Mouse (Mus musculus): ENCODE data around the gene Iqcg. TPM values are rescaled to one million over a fixed set of nuclear protein-coding genes. Genes with fewer than 3 reads are reported as not detected.

The Iqcg gene
- 1.5 and 1.9 TPM in 2 replicates for polyA plus RNA-seq (2014; fragmentation: Nextera tagmentation; extraction: Ambion mirVana)

DNA sequence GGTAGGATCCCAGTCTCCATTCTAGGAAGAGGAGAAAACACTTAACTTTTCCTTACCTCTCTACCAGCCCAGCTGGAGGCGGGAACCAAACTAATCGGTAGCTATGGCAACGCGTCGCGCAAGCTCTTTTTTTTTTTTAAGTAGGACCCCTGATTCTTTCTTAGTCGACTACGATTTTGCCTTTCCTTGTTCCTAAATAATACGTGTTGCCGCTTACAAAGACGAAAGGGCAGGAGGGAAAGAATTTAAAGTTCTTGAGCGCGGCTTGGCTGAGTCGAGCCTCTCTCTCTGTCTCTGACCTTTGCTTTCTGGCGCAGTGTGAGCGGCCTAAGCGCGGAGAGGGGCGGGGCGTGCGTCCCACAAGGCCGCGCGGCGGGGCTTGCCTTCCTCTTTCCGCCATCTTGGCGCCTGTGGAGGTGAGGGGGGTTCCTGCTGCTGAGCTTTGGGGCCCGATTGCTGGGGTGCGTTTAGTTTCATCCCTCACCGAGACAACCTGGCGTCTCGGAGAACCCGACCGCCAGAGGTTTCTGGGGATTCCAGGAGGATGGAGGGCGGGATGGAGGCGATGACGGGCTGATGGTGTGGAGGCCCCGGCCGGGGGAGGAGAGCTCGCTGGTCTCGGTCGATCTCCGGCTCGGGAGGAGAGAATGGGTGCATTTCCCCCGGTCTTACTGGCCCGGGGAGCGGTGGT is at the start of gene Iqcg, which contains the start of gene Rpl35a:
Gene Iqcg, minus strand, starts transcription at position 124 of the 691 bp plus-strand sequence.
Gene Rpl35a, plus strand, starts transcription at position 359 of the 691 bp plus-strand sequence.
- 0% methylated on average over 47 of the region's 47 CpGs for WGBS
- Histone ChIP-seq H3K4me2 (ENCODE audit: low read length) (peak within 1 kb of the TSS; percentile 79), H3K36me3 (ENCODE audit: control insufficient read depth, insufficient read depth, low read length) (peaks cover 35% of the 10 kb centered on the region), H3K27me3 (ENCODE audit: control insufficient read depth, insufficient read depth, low read length) (no peaks in the 10 kb centered on the region), H3K9ac (ENCODE audit: low read length) (peak within 1 kb of the TSS; percentile 97), H3K27ac (replicated peaks in 1 of 2; ENCODE audit: control insufficient read depth in 1 of 2, insufficient read depth in 1 of 2, low read depth in 2 of 2, low read length in 2 of 2) (peak within 1 kb of the TSS; percentile 89 to 90), H3K9me3 (ENCODE audit: control insufficient read depth, low read length) (no peaks in the 10 kb centered on the region), H3K4me1 (ENCODE audit: control insufficient read depth in 2 of 2, insufficient read depth in 2 of 2, low read length in 2 of 2) (peaks cover 3 to 18% of the 10 kb centered on the region in 2 experiments; a peak in 3 of 4 replicates), H3K4me3 (ENCODE audit: control insufficient read depth in 1 of 2, insufficient read depth in 1 of 2, low read depth in 1 of 2, low read length in 2 of 2) (peak within 1 kb of the TSS; percentile 77 to 78)
- peak; percentile 90 for ATAC-seq (ENCODE audit: insufficient number of reproducible peaks, insufficient read depth, low FRiP score, low read depth)

DNA sequence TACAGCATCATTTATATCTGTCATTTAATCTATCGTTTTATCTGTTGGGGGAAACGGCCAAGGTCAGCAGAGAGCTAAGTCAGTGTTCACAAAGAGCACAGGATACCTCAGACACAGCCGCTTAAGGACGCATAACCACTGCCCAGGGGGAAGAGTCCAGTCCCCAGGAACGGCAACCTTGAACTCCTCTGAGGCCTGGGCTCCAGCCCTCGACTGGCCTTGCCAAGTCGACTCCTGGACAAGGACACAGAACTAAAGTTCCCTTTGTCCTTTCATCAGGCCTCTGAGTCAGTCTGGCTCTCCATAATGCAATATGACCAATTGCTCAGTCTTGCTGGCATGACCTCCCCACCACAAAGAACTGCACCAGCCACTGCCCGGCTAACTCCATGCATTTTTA is 29.6 kb upstream of the Iqcg start:
- no peak overlapping the region for H3K27ac ChIP-seq (replicated peaks in 1 of 2; ENCODE audit: control insufficient read depth in 1 of 2, insufficient read depth in 1 of 2, low read depth in 2 of 2, low read length in 2 of 2)
- no peaks in the 10 kb centered on the region for H3K27me3 ChIP-seq (ENCODE audit: control insufficient read depth, insufficient read depth, low read length)
- no peak overlapping the region for H3K4me2 ChIP-seq (ENCODE audit: low read length)
- no peak overlapping the region for H3K9ac ChIP-seq (ENCODE audit: low read length)
- peaks cover 29% of the 10 kb centered on the region for H3K36me3 ChIP-seq (ENCODE audit: control insufficient read depth, insufficient read depth, low read length)
- ATAC-seq (ENCODE audit: insufficient number of reproducible peaks, insufficient read depth, low FRiP score, low read depth): no peak
- 69% methylated on average over 8 of the region's 8 CpGs for WGBS
- H3K4me3 ChIP-seq (ENCODE audit: control insufficient read depth in 1 of 2, insufficient read depth in 1 of 2, low read depth in 1 of 2, low read length in 2 of 2): no peak overlapping the region
- H3K4me1 ChIP-seq (ENCODE audit: control insufficient read depth in 2 of 2, insufficient read depth in 2 of 2, low read length in 2 of 2): no peaks in the 10 kb centered on the region
- no peaks in the 10 kb centered on the region for H3K9me3 ChIP-seq (ENCODE audit: control insufficient read depth, low read length)

DNA sequence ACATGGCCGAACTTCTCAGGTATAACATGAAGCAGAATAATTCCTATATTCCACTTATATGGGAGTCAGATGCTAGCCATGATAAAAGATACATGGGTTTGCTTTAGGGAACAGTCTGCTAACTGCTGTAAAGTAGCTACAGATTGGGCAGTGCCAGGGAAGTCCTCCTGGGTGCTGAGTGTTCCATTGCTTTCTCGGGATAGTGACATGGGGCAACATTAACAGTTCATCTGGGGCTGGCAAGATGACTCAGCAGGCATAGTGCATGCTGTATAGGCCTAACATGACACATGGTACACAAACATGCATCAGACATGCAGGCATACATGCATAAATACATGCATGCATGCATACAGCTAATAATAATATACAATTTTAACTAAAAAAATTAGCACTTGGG is 28.0 kb upstream of the Iqcg start:
- 80% methylated on average over 2 of the region's 2 CpGs for WGBS
- no peaks in the 10 kb centered on the region for H3K9me3 ChIP-seq (ENCODE audit: control insufficient read depth, low read length)
- no peak overlapping the region for H3K27ac ChIP-seq (replicated peaks in 1 of 2; ENCODE audit: control insufficient read depth in 1 of 2, insufficient read depth in 1 of 2, low read depth in 2 of 2, low read length in 2 of 2)
- H3K4me3 ChIP-seq (ENCODE audit: control insufficient read depth in 1 of 2, insufficient read depth in 1 of 2, low read depth in 1 of 2, low read length in 2 of 2): no peak overlapping the region
- no peak overlapping the region for H3K9ac ChIP-seq (ENCODE audit: low read length)
- H3K27me3 ChIP-seq (ENCODE audit: control insufficient read depth, insufficient read depth, low read length): no peaks in the 10 kb centered on the region
- no peak for ATAC-seq (ENCODE audit: insufficient number of reproducible peaks, insufficient read depth, low FRiP score, low read depth)
- no peak overlapping the region for H3K4me2 ChIP-seq (ENCODE audit: low read length)
- peaks cover 19% of the 10 kb centered on the region for H3K36me3 ChIP-seq (ENCODE audit: control insufficient read depth, insufficient read depth, low read length)
- H3K4me1 ChIP-seq (ENCODE audit: control insufficient read depth in 2 of 2, insufficient read depth in 2 of 2, low read length in 2 of 2): no peaks in the 10 kb centered on the region

DNA sequence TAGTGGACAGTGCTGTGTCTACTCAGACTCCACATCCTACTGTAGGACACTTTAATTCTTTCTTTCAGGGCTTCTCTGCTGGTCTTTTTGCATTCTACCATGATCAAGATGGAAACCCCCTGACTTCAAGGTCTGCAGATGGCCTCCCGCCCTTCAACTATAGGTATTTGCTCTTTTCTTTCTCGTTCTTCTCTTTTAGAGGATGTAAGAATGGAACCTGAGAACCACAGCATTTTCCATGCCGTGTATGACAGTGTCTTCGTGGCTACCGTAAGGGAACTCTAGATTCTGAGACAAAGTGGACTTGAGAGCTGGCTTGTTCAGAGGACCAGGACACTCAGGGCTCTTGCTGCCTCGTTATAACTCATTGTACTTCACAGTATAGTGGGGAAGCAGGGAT is 26.9 kb upstream of the Iqcg start:
- Histone ChIP-seq H3K27me3 (ENCODE audit: control insufficient read depth, insufficient read depth, low read length) (no peaks in the 10 kb centered on the region), H3K27ac (replicated peaks in 1 of 2; ENCODE audit: control insufficient read depth in 1 of 2, insufficient read depth in 1 of 2, low read depth in 2 of 2, low read length in 2 of 2) (no peak overlapping the region), H3K9me3 (ENCODE audit: control insufficient read depth, low read length) (no peaks in the 10 kb centered on the region), H3K4me3 (ENCODE audit: control insufficient read depth in 1 of 2, insufficient read depth in 1 of 2, low read depth in 1 of 2, low read length in 2 of 2) (no peak overlapping the region), H3K9ac (ENCODE audit: low read length) (no peak overlapping the region), H3K4me1 (ENCODE audit: control insufficient read depth in 2 of 2, insufficient read depth in 2 of 2, low read length in 2 of 2) (no peaks in the 10 kb centered on the region), H3K4me2 (ENCODE audit: low read length) (no peak overlapping the region), H3K36me3 (ENCODE audit: control insufficient read depth, insufficient read depth, low read length) (peaks cover 19% of the 10 kb centered on the region)
- no peak for ATAC-seq (ENCODE audit: insufficient number of reproducible peaks, insufficient read depth, low FRiP score, low read depth)
- WGBS: 89% methylated on average over 6 of the region's 6 CpGs

DNA sequence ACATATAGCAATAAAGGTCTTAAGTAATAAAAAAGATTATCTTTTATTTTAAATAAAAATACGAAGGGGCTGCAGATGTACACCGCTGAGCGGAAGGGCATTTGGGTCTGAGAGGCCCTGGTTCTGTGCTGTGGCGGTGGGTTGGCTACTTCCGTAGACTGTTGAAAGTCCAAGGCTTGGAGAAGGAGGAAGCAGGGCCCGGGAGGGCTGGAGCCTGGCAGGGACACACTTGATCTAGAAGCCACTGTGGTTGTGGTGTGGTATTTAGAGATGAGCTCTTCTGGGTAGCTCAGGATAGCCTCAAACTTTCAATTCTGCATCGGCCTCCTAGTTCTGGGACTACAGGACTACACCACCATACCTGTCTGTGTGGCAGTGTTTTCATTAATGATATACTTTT is 24.0 kb upstream of the Iqcg start:
- Histone ChIP-seq H3K27ac (replicated peaks in 1 of 2; ENCODE audit: control insufficient read depth in 1 of 2, insufficient read depth in 1 of 2, low read depth in 2 of 2, low read length in 2 of 2) (no peak overlapping the region), H3K27me3 (ENCODE audit: control insufficient read depth, insufficient read depth, low read length) (no peaks in the 10 kb centered on the region), H3K9ac (ENCODE audit: low read length) (no peak overlapping the region), H3K4me1 (ENCODE audit: control insufficient read depth in 2 of 2, insufficient read depth in 2 of 2, low read length in 2 of 2) (no peaks in the 10 kb centered on the region), H3K9me3 (ENCODE audit: control insufficient read depth, low read length) (no peaks in the 10 kb centered on the region), H3K4me3 (ENCODE audit: control insufficient read depth in 1 of 2, insufficient read depth in 1 of 2, low read depth in 1 of 2, low read length in 2 of 2) (no peak overlapping the region), H3K4me2 (ENCODE audit: low read length) (no peak overlapping the region), H3K36me3 (ENCODE audit: control insufficient read depth, insufficient read depth, low read length) (peaks cover 24% of the 10 kb centered on the region)
- ATAC-seq (ENCODE audit: insufficient number of reproducible peaks, insufficient read depth, low FRiP score, low read depth): no peak
- 91% methylated on average over 7 of the region's 7 CpGs for WGBS

DNA sequence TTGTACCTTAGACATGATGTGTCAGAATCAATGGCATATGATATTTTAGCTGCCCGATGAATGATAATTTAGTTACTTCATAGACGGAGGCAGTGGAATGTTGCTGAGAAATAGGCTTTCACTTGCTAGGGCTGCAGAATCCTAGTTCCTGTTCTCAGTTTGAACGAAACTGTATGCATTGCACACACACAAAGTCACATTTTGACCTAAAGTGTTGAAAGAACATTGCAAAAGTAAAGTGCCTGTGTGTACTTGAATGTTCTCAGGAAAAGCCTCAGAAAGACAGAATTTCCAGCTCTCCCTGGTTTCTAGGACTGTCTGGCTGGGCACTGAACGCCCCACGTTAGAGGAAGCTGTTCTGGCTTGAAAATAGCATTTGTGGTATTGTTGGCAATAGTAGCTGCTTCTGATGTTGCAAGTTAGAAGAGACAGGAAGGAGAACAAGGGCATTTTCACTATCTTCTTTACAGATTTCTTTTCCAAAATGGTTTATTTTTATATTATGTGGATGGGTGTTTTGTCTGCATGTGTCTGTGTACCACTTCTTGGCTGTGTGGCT is 21.1 kb upstream of the Iqcg start:
- Histone ChIP-seq H3K4me1 (ENCODE audit: control insufficient read depth in 2 of 2, insufficient read depth in 2 of 2, low read length in 2 of 2) (no peaks in the 10 kb centered on the region), H3K27me3 (ENCODE audit: control insufficient read depth, insufficient read depth, low read length) (no peaks in the 10 kb centered on the region), H3K4me3 (ENCODE audit: control insufficient read depth in 1 of 2, insufficient read depth in 1 of 2, low read depth in 1 of 2, low read length in 2 of 2) (no peak overlapping the region), H3K9me3 (ENCODE audit: control insufficient read depth, low read length) (no peaks in the 10 kb centered on the region), H3K27ac (replicated peaks in 1 of 2; ENCODE audit: control insufficient read depth in 1 of 2, insufficient read depth in 1 of 2, low read depth in 2 of 2, low read length in 2 of 2) (no peak overlapping the region), H3K9ac (ENCODE audit: low read length) (no peak overlapping the region), H3K4me2 (ENCODE audit: low read length) (no peak overlapping the region), H3K36me3 (ENCODE audit: control insufficient read depth, insufficient read depth, low read length) (peaks cover 27% of the 10 kb centered on the region)
- ATAC-seq (ENCODE audit: insufficient number of reproducible peaks, insufficient read depth, low FRiP score, low read depth): no peak
- WGBS: 85% methylated on average over 5 of the region's 5 CpGs

DNA sequence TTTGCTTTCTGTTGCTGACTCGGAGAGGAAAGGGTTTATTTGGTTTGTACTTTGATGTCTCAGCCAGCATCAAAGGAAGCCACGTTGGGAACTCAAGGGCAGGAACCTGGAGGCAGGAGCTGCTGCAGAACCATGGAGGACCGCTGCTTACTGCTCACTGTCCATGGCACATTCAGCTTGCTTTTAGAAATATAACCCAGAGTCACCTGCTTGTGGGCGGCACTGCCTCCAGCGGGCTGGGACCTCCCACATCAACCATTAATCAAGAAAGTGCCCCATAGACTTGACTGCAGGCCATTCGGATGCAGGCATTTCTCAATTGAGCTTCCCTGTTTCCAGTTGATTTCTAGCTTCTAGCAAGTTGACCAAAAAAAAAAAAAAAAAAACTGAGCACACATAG is 20.1 kb upstream of the Iqcg start:
- no peak for ATAC-seq (ENCODE audit: insufficient number of reproducible peaks, insufficient read depth, low FRiP score, low read depth)
- Histone ChIP-seq H3K4me3 (ENCODE audit: control insufficient read depth in 1 of 2, insufficient read depth in 1 of 2, low read depth in 1 of 2, low read length in 2 of 2) (no peak overlapping the region), H3K9ac (ENCODE audit: low read length) (no peak overlapping the region), H3K9me3 (ENCODE audit: control insufficient read depth, low read length) (no peaks in the 10 kb centered on the region), H3K27ac (replicated peaks in 1 of 2; ENCODE audit: control insufficient read depth in 1 of 2, insufficient read depth in 1 of 2, low read depth in 2 of 2, low read length in 2 of 2) (no peak overlapping the region), H3K4me2 (ENCODE audit: low read length) (no peak overlapping the region), H3K27me3 (ENCODE audit: control insufficient read depth, insufficient read depth, low read length) (no peaks in the 10 kb centered on the region), H3K4me1 (ENCODE audit: control insufficient read depth in 2 of 2, insufficient read depth in 2 of 2, low read length in 2 of 2) (no peaks in the 10 kb centered on the region), H3K36me3 (ENCODE audit: control insufficient read depth, insufficient read depth, low read length) (peaks cover 27% of the 10 kb centered on the region)
- 72% methylated on average over 6 of the region's 6 CpGs for WGBS

All from heart, embryonic 14.5 days (tissue).